Mouse (Mus musculus): ENCODE measurements around the gene Clybl. TPM values are rescaled to one million over a fixed set of nuclear protein-coding genes. Genes with fewer than 3 reads are reported as not detected.
A peak's percentile ranks its signal among the peaks of the same experiment; 100 is the strongest.

The Clybl gene
- polyA plus RNA-seq, 1 experiment from 2014 or later: 26.2 TPM

GRCm38 (mm10) chr14:122449601-122450495, 268.3 kb downstream of the Clybl start:
- Histone ChIP-seq H3K27ac (no peak overlapping the region), H3K27me3 (peaks cover 74% of the 10 kb centered on the region), H3K4me2 (peak overlapping the region; percentile 54), H3K4me1 (replicated peaks) (0 out of 2 replicates have a peak, but pooled peaks cover 3% of the 10 kb centered on the region), H3K9me3 (replicated peaks) (no peaks in the 10 kb centered on the region), H3K36me3 (no peaks in the 10 kb centered on the region), H3K9ac (no peak overlapping the region), H3K4me3 (replicated peaks) (0 out of 2 replicates have a peak overlapping the region, but pooled peaks have one; percentile 32)
- 7% methylated on average over 29 of the region's 29 CpGs for WGBS (ENCODE audit: insufficient replicate concordance)
- no peak for DNase-seq
- no peak for ATAC-seq (ENCODE audit: low read depth)

- peak within 1 kb of the TSS; percentile 54 for H3K4me2 ChIP-seq
- WGBS (ENCODE audit: insufficient replicate concordance): 3% methylated on average over 53 of the region's 59 CpGs
- H3K4me3 ChIP-seq (replicated peaks): peak within 1 kb of the TSS; percentile 32
- H3K9ac ChIP-seq: no peak within 1 kb of the TSS
- no peaks in the 10 kb centered on the region for H3K9me3 ChIP-seq (replicated peaks)
- H3K36me3 ChIP-seq: no peaks in the 10 kb centered on the region
- peaks cover 82% of the 10 kb centered on the region for H3K27me3 ChIP-seq
- DNase-seq (no peak), ATAC-seq (ENCODE audit: low read depth) (no peak)
- no peak within 1 kb of the TSS for H3K27ac ChIP-seq
- H3K4me1 ChIP-seq (replicated peaks): 0 out of 2 replicates have a peak, but pooled peaks cover 3% of the 10 kb centered on the region
Observed at GRCm38 (mm10) chr14:122450496-122451382, 269.2 kb downstream of the Clybl start, which contains the start of gene Gm5089. Gene Gm5089 (minus strand): TSS chr14:122451115.

GRCm38 (mm10) chr14:122451551-122452145, 270.1 kb downstream of the Clybl start:
- 47% methylated on average over 5 of the region's 5 CpGs for WGBS (ENCODE audit: insufficient replicate concordance)
- Histone ChIP-seq H3K4me3 (replicated peaks) (no peak overlapping the region), H3K27ac (no peak overlapping the region), H3K27me3 (peaks cover 89% of the 10 kb centered on the region), H3K9me3 (replicated peaks) (no peaks in the 10 kb centered on the region), H3K4me2 (no peak overlapping the region), H3K9ac (no peak overlapping the region), H3K4me1 (replicated peaks) (0 out of 2 replicates have a peak, but pooled peaks cover 3% of the 10 kb centered on the region), H3K36me3 (no peaks in the 10 kb centered on the region)
- ATAC-seq (ENCODE audit: low read depth) (no peak), DNase-seq (no peak)

Other genes with a start within 250 kb of the Clybl start
- gene Gpr183, start 216.5 kb upstream of the Clybl start, polyA plus RNA-seq (2015; fragmentation: Nextera tagmentation; extraction: Ambion mirVana): 0.96 and 1.3 TPM in 2 replicates
- gene Timm8a2, start 147.0 kb upstream of the Clybl start, polyA plus RNA-seq (2015; fragmentation: Nextera tagmentation; extraction: Ambion mirVana): not detected in 2 replicates
- gene Tm9sf2, start 74.7 kb upstream of the Clybl start, polyA plus RNA-seq (2015; fragmentation: Nextera tagmentation; extraction: Ambion mirVana): 77.9 and 99.1 TPM in 2 replicates

Data from liver, embryonic 13.5 days (tissue).